Mouse (Mus musculus): ENCODE data around the gene Slx4ip. TPM values are rescaled to one million over a fixed set of nuclear protein-coding genes. Genes with fewer than 3 reads are reported as not detected.
"Not testable (repeated sequence)": the region's sequence is repeated elsewhere in the genome, so short reads cannot be mapped to it uniquely, and the experiment has no call there.

Slx4ip gene
- 4.6 and 5.8 TPM in 2 replicates for total RNA-seq (2021)
- long read RNA-seq, experiment 1, result 0 reads
- long read RNA-seq, experiment 2, partial matches to known transcripts, result 0 of 1 reads
- long read RNA-seq, experiment 2, other reads (novel, unspliced or antisense), result 1 of 1 reads

DNA sequence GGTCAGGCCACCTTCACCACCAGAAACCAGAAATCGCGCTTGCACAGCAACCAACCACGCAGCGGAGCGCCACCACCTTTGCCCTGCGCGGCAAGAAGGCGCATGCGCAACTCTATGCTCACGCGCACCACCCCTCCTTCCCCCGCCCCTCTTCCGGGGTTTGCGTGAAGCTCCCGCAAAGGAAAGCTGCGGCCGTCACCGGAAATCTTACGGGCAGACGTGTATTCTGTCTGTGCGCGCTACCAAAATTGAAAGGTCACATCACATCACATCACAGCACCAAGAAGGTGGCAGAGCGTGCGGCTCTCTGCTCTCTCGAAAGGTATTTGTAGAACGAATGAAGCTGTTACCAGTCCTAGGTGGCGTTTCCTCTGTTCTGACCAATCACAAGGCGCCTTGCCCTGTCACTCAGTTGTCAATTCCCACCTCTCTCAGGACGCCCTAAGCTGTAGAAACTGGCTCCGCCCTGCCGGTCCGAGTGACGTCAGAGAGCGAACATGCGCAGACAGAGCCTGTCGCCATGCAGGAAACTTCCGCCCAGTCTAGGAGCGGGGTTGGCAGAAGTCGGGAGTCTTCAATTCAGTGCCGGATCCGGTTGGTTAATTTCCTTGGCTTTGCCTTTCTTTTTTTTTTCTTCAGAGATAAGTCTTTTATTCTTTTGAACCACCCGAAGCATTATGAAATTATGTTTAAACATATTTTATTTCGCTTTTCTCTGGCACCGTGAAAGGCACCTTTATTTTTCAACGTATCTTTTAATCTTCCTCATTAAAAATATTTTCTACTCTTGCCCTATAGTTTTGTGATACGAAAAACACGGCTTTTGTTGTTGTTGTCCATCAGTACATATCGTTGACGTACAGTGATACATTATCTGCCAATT is at the start of gene Slx4ip, which contains the start of the genes AL731706.1 and Mkks:
Slx4ip (plus strand) TSS at position 151 of the 883 bp plus-strand sequence.
AL731706.1 (minus strand) TSS at position 322 of the 883 bp plus-strand sequence.
Mkks (minus strand) TSS at position 322 of the 883 bp plus-strand sequence.
- DNase-seq, result peak; percentile 99

GRCm38 (mm10) chr2:136850366-136850765 is 40.7 kb upstream of the Slx4ip start:
- no peak for DNase-seq

DNA sequence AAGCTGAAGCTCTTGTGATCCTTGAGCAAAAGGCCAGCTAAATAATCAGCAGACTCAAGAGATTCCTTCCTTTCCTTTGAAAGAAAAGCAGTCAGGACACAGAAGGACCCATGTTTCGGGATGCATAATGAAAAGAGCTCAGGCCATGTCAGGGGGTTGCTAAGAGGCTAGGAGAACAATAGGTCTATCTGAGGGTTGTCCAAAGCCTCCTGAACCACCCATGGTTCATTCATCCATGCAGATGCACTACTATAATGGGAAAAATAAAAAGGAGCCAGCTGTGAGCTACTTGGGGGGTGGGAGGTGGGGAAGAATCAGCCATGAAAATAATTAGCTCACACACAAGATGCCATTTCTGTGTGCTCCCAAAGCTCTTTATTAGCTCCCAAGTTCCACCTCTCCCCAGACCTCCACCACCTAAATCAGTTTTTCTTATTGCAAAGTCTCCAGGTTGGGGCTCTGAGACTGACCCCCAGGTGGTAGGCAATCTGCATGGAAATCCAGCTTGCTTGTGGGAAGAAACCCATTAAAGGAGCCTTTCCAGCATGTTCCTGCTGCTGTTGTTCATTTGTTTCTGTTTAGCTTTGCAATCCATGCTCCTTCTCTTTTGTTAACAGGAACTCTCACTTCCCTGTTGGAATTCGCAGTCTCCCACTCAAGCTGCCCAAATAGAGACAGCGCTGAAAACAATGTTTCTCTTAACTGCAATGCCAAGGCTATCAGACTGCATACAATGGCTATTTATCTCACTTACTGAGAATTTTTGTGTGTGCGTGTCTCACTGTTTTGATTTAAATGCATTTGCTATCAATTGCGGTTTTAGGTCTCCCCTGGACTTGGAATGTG is 36.3 kb upstream of the Slx4ip start:
- DNase-seq, result no peak

GRCm38 (mm10) chr2:136885579-136885978 is 5.4 kb upstream of the Slx4ip start, which contains the start of gene AL731706.2:
Gene AL731706.2 (minus strand): TSS chr2:136885679.
- DNase-seq, result no peak

GRCm38 (mm10) chr2:136886846-136887245 is 4.2 kb upstream of the Slx4ip start:
- DNase-seq, result peak; percentile 52

GRCm38 (mm10) chr2:136890716-136891067 is 326 bp upstream of the Slx4ip start:
- not testable (repeated sequence) for DNase-seq

DNA sequence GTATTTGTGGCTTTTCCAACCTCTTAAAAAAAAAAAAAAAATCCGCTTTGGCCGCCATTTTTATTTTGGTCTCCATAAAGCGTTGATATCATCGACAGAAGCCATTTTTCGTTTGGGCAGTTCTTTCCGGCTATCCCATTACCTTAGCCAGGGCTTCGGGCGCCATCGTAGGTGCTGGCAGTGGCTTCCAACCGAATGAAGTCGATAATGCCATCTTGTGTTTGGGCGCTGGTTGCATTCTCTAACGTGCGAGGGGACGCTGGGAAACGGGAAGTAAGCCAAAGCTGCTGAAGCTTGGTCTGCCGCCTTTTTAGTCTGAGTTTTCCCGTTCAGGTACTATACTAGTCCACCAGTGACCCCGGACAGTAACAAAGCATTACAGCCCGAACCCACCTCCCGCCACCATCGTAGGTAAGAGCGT is 943 bp downstream of the Slx4ip start:
- peak; percentile 95 for DNase-seq

- DNase-seq, result no peak
Measured at GRCm38 (mm10) chr2:136894494-136894893, 3.5 kb downstream of the Slx4ip start.

DNA sequence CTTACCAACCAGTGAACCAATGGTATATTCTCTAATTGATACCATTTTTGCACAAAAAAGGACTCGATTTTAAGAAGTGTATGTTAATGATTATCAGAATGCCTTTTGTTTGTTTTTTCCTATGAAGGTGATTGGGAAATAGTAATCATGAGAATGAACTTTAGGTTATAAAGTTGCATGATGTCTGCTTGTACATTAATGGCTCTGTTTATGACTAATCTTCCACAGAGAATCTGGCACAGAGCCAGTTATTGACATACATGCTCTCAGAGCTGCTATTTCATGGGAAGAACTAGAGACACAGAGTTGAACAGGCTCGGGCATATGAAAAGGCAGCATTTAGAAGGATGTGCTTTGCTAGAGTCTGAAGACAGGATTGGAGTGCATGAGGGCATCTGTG is 5.1 kb downstream of the Slx4ip start:
- no peak for DNase-seq

GRCm38 (mm10) chr2:136908596-136908995 is 17.6 kb downstream of the Slx4ip start:
- no peak for DNase-seq

- no peak for DNase-seq
Measured at GRCm38 (mm10) chr2:136909298-136909697, 18.3 kb downstream of the Slx4ip start.

DNA sequence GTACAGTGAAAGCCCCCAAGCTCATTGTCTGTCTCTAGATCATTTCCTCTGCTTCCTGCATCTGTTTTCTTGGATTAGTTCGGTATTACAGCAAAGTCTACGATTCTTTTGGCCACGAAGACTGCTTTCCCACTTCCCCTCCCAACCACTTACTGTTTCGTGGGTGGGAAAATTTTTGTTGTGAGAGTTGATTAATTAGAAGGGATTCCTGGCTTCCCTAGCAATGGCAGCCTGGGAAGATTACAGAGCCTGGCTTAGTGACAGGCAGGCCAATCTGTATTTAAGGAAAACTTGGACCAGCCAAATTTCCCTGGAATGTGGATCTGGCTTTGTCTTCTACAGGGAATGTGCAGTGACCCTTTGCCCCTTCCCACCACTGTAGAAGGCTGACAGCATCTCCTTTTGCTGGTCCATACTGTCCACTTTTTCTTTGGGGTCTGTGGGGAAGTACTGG is 21.0 kb downstream of the Slx4ip start:
- DNase-seq, result no peak

DNA sequence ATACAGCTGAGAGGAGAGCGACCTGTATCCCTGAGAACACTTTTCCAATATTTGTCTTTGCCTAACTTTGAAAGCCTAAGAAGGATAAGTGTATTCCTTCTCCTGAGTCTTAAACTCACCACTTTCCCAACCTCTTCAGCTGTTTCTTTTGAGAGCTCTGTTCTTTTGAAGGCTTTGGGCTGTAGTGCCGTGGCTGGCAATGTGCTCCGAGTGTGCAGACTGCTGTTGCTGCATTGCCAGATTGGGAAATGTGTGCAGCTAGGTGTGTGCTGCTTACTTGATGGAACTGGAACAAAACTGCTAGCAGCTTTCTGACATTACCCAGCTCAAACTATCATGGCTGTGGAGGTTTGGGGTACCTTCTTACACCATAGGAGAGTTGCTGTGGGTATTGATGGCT is 22.0 kb downstream of the Slx4ip start:
- no peak for DNase-seq

DNA sequence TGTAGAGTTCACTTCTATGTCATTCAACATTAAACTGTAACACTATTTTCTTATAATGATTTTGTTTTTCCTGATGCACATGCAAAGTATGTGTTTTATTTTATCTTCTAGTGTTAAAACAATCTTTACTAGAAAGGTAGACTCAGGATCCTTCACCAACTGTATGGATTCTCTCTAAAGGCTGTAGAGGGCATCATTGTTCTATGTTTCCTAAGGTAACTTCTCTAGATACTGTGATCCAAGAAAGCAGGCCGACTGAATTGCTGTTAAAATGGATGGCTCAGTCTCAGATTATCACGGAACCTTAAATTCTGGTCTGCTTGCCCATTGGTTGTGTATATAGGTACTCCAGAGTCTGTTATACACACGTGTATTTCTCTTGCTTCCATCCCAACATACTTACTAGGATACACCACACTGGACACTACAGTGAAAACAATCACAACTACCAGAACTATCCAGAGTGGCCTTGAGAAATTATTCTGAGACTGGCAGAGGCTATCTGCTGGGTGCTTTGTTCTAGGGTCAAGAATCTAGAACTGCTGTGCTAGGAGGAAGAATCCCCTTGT is 23.4 kb downstream of the Slx4ip start:
- DNase-seq, result no peak

- DNase-seq, result no peak
Measured at GRCm38 (mm10) chr2:136919433-136919832, 28.4 kb downstream of the Slx4ip start.

DNA sequence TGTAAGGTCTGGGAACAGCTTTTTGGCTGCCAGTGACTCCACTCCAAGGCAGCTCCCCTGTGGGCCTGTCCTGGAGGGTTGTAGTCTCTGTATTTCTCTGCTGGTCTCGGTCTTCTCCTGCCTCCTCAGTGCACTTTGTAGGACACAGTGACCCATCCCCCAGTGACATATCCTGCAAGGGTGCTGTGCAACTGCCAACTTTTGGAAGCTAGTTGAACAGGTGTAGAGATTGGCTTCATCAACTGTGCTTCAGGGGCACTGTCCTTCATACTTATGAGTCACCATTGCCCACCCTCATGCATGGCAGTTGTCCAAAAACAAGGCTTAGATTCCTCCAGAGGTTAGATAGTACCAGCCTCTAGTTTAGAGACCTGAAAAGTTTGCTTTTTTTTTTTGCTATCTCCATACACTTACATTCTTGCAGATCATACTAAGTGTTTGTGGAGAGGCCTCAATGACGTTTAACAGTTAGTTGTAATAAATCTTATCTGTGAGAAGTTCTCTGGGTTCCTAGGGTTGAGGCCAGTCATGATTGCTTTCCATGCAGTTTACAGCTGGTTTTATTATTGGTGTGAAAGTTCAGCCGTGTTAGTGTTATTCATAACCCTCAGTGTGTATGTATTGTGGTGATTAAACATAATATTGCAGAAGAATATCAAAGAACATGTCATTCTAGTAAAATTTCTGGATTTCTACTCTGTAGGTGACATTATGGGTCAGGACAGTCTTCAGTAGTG is 29.4 kb downstream of the Slx4ip start:
- DNase-seq, result peak; percentile 10

GRCm38 (mm10) chr2:136921003-136921408 is 30.0 kb downstream of the Slx4ip start:
- DNase-seq, result peak; percentile 27

- no peak for DNase-seq
Measured at GRCm38 (mm10) chr2:136936391-136937288, 45.6 kb downstream of the Slx4ip start.

GRCm38 (mm10) chr2:136938249-136938648 is 47.2 kb downstream of the Slx4ip start:
- DNase-seq, result no peak

DNA sequence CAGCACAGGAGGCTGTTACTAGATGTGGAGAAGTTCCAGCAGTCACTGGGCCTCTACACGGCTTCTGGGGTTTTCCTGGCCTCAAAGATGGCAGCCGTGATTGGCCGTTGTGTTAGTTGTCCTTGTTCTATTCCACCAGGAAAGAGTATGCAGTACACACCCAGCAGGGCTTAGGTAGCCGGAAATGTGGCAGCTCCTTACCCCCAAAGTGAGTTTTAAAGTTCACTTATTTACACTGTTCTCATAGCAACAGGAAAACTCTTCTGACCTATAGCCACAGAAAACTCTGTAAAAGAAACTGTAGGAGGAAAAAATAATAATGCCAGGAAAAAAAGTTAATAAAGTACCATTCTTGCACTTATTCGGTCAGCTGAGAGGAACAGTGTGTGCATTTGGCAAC is 55.3 kb downstream of the Slx4ip start:
- no peak for DNase-seq

Data from adrenal gland, postnatal 14 days (tissue).